Mouse (Mus musculus) hematopoietic stem cell, adult 5-6 weeks (primary cell): Measurements from ENCODE around the gene Mmp10. TPM values are rescaled to one million over a fixed set of nuclear protein-coding genes. Genes with fewer than 3 reads are reported as not detected.
A peak's percentile ranks its signal among the peaks of the same experiment; 100 is the strongest.

Source experiments
- ATAC-seq, 2 experiments: fragments of 125-278 bp in 1 of 2; replicated peaks in 1 of 2; 2 replicates each; pipeline ENCODE4 v1.8.0; 2016 to 2017; ENCODE audit warnings: inconsistent platforms in 2 of 2, mild to moderate bottlenecking in 2 of 2, moderate number of reproducible peaks in 2 of 2, low read depth in 1 of 2, moderate TSS enrichment in 1 of 2; ENCODE audit not compliant: low FRiP score in 2 of 2, poor library complexity in 2 of 2, severe bottlenecking in 2 of 2, insufficient read depth in 1 of 2, low TSS enrichment in 1 of 2
- total RNA-seq: library from RNA; stranded (forward); fragments of 172-1452, 232-1000 nt; gene quantifications from 2 replicates; pipeline ENCODE4 v1.2.3, GENCODE M21; 2017

Mmp10 gene
- not detected in 2 replicates for total RNA-seq

GRCm38 (mm10) chr9:7502051-7502450 lies at the start of gene Mmp10:
TSS of gene Mmp10 (plus strand) at chr9:7502352.
- ATAC-seq = no peak

- ATAC-seq = no peak
Measured at GRCm38 (mm10) chr9:7453302-7453701, 48.9 kb upstream of the Mmp10 start.

- ATAC-seq = no peak
Measured at GRCm38 (mm10) chr9:7470262-7470661, 31.9 kb upstream of the Mmp10 start.

GRCm38 (mm10) chr9:7483684-7484394 lies 18.3 kb upstream of the Mmp10 start:
- no peak for ATAC-seq

- no peak for ATAC-seq
Measured at GRCm38 (mm10) chr9:7501138-7501537, 1.0 kb upstream of the Mmp10 start.

GRCm38 (mm10) chr9:7507321-7507876 lies 5.2 kb downstream of the Mmp10 start:
- no peak for ATAC-seq

GRCm38 (mm10) chr9:7509619-7510233 lies 7.6 kb downstream of the Mmp10 start:
- no peak for ATAC-seq

GRCm38 (mm10) chr9:7517944-7518571 lies 15.9 kb downstream of the Mmp10 start:
- ATAC-seq = no peak

GRCm38 (mm10) chr9:7526255-7526940 lies 24.2 kb downstream of the Mmp10 start:
- ATAC-seq = no peak

GRCm38 (mm10) chr9:7542763-7543162 lies 40.6 kb downstream of the Mmp10 start:
- ATAC-seq = no peak

- ATAC-seq = no peak
Measured at GRCm38 (mm10) chr9:7544923-7545457, 42.8 kb downstream of the Mmp10 start.

GRCm38 (mm10) chr9:7545471-7545870 lies 43.3 kb downstream of the Mmp10 start:
- no peak for ATAC-seq

- ATAC-seq = no peak
Measured at GRCm38 (mm10) chr9:7545920-7546319, 43.8 kb downstream of the Mmp10 start.

GRCm38 (mm10) chr9:7551943-7552342 lies 49.8 kb downstream of the Mmp10 start:
- ATAC-seq = no peak

- peak; percentile 68 to 79 for ATAC-seq
Measured at GRCm38 (mm10) chr9:7553536-7553935, 51.4 kb downstream of the Mmp10 start.

- peak in 1 of 2 experiments; percentile 63; a peak in 1 of 4 replicates for ATAC-seq
Measured at GRCm38 (mm10) chr9:7554382-7554781, 52.2 kb downstream of the Mmp10 start.

GRCm38 (mm10) chr9:7558221-7559017 lies 56.3 kb downstream of the Mmp10 start, which contains the start of gene Mmp8:
TSS of gene Mmp8 (plus strand) at chr9:7558456.
- peak; percentile 55 to 75; a peak in 3 of 4 replicates for ATAC-seq
